Mouse (Mus musculus): ENCODE measurements at regions not wholly inside any gene's neighbourhood (a gene's known extent, or its start where the extent isn't known, plus 50 kb on each side); places are given as distances from the start of the nearest gene placed in this dataset.
"Not testable (repeated sequence)": the region's sequence is repeated elsewhere in the genome, so short reads cannot be mapped to it uniquely, and the experiment has no call there.

DNA sequence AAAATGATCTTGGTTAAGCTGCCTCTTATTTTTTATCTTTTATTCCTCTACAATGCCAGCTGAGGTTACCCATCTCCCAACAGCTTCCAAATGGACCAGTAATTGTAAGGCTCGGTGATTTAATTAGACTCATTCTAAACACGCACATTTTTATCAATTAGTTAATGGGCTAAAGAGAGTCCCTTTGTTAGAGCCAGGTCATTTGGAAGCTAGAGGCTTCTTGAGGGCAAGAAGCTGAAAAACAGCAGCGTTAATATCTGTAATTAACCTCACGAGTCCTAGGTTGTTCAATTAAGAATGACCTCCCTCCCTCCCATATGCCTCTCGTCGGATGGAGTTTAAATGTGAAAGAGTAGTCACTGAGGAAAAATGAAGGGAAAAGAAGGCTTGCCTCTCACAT, 66.5 kb downstream of the Otx2 start:
- Histone ChIP-seq H3K27ac (replicated peaks; ENCODE audit: low read depth, low read length) (no peak overlapping the region), H3K4me1 (ENCODE audit: control insufficient read depth, insufficient read depth, insufficient read length, low read length) (no peaks in the 10 kb centered on the region), H3K4me3 (ENCODE audit: insufficient read depth, low read depth, low read length) (no peak overlapping the region)

DNA sequence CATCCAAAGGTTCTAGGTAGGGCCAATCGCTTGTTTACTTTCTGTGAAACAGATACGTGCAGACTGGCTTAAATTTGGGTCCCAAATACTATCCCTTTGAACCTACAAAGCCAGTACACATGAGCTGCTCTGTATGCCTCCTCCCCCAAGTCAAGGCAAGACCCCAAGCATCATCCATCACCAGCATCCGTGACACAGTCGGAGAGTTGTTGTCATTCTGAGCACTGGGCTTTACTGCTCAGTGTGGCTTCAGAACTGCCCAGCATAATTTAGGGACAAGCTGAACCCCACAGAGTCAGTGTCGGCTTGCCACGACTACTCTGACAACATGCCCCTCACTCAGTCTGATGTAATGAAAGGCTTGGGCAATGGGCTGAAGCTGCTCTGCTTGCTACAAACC, 70.1 kb downstream of the Otx2 start:
- Histone ChIP-seq H3K4me1 (ENCODE audit: control insufficient read depth, insufficient read depth, insufficient read length, low read length) (no peaks in the 10 kb centered on the region), H3K4me3 (ENCODE audit: insufficient read depth, low read depth, low read length) (no peak overlapping the region), H3K27ac (replicated peaks; ENCODE audit: low read depth, low read length) (no peak overlapping the region)

DNA sequence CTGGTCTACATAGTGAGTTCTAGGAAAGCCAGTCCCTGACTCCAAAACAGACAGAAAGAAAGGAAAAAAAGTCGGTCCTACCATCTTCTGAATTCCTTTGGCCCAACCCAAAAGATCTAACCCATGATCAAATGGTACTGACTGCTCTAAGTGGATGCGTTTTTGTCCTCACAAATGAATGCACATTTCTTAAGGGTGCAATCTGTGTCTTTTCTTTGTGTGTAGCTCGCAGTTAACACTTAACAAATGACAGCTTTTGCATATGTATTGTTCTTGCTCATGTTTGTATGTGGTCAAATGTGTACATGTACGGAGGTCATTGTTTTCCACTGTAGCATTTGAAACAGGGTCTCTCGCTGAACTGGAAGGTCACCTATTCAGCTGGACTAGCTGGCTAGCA, 79.3 kb downstream of the Otx2 start:
- Histone ChIP-seq H3K4me1 (ENCODE audit: control insufficient read depth, insufficient read depth, insufficient read length, low read length) (no peaks in the 10 kb centered on the region), H3K4me3 (ENCODE audit: insufficient read depth, low read depth, low read length) (no peak overlapping the region)

DNA sequence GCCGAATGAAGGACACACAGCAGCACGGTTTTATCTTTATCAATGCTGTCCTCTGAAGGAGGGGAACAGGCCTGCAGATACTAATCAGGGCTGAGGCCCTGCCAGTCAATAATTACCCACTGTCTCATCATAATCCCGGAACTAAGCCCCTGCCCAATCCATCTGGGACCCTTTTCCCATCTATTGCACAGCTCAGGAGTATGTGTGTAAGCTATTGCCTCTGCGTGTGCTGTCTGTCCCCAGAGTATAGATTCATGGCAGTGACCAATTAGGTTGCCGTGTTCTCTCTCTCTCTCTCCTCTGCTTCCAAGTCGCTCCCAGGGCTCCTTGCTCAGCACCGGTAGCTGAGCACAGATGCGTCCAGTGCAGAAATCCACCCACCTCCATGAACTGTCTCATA, 80.3 kb downstream of the Otx2 start:
- Histone ChIP-seq H3K27ac (replicated peaks; ENCODE audit: low read depth, low read length) (no peak overlapping the region), H3K4me1 (ENCODE audit: control insufficient read depth, insufficient read depth, insufficient read length, low read length) (no peaks in the 10 kb centered on the region), H3K4me3 (ENCODE audit: insufficient read depth, low read depth, low read length) (no peak overlapping the region)

More for the DNA sequence above, 79.3 kb downstream of the Otx2 start:
- H3K27ac ChIP-seq (replicated peaks; ENCODE audit: low read depth, low read length) = no peak overlapping the region

DNA sequence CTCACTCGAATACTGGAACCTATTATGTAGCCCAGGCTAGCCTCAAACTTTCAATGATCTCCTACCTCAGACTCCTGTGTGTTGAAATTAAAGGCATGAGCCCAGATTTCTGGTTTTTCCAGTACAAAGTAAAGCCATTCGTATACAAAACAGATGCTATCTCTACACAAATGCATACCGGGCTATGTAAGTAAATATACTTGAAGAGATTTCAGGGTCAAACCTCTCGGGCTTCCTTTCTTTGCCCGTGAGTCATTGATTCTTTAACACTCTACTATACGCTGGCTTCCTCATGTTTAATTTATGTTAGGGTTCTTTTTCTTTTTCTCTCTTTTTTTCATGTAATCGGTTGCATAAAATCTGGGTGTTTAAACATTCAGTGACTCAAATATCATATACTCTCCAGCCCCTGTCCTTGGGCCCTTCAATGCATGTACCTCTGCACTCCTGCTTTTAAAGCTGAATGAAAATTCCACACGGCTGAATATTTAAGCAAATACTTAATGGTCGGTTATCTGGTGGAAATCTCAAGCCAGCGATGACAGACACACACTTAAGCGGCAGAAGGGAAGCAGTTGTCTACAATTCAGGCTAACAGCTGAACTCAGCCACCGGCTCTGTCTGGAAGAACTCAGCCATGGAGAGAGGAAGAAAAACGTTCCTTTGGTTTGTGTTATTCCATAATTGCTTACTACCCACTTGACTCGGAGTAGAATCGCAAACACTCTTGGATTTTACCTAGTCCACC, 82.0 kb downstream of the Otx2 start:
- Histone ChIP-seq H3K4me3 (ENCODE audit: insufficient read depth, low read depth, low read length) (no peak overlapping the region), H3K4me1 (ENCODE audit: control insufficient read depth, insufficient read depth, insufficient read length, low read length) (no peaks in the 10 kb centered on the region), H3K27ac (replicated peaks; ENCODE audit: low read depth, low read length) (no peak overlapping the region)

DNA sequence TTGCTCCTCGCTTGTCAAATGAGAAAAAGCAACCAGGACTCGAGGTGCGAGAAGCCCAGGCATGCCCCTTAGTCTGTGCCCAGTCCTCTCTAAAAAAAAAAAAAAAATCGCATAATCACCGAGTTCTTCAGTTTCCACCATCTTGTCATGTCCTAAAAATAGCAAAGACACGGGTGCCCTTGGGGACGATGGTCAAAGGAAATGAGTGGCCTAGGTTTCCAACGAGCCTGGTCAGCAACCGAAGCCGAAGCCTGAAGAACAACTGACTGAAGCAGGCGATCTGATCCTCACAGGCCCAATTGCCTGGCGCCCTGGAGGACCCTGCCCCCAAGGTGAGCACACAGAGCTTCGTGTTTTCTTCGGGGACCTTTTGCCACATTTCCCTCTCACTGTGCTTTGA, 83.2 kb downstream of the Otx2 start:
- no peaks in the 10 kb centered on the region for H3K4me1 ChIP-seq (ENCODE audit: control insufficient read depth, insufficient read depth, insufficient read length, low read length)
- H3K27ac ChIP-seq (replicated peaks; ENCODE audit: low read depth, low read length) = no peak overlapping the region
- H3K4me3 ChIP-seq (ENCODE audit: insufficient read depth, low read depth, low read length) = peak overlapping the region; percentile 48

DNA sequence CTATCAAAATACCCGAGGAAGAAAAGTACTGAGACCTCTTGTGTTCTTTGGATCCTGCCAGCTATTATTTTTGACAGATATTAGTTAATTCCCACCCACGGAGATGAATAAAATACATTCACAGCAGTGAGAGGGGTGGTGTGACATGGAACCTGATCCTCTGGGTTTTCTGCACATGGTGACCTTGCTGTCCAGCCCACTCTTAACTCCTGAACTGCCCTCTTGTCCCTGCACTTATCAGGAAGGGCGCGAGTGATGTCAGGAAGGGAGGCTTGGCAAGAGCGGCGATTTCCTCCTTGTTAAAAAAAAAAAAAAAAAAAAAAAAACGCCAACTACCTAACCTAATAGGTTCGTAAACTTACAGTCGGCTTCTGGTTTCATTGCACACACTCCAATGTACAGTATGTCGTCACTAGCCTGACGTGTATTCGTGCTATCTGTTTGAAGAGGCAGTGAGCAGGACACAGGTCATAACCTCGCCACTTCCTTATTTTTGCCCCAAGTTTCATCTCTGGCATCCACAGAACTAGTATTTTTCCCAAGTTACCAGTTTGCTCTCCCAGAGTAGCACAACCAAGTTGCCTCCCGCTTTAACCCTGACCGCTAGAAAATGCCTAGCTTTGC, 83.8 kb downstream of the Otx2 start:
- Histone ChIP-seq H3K4me3 (ENCODE audit: insufficient read depth, low read depth, low read length) (peak overlapping the region; percentile 48), H3K27ac (replicated peaks; ENCODE audit: low read depth, low read length) (no peak overlapping the region; the same call in 1 of the 2 replicates), H3K4me1 (ENCODE audit: control insufficient read depth, insufficient read depth, insufficient read length, low read length) (no peaks in the 10 kb centered on the region)

DNA sequence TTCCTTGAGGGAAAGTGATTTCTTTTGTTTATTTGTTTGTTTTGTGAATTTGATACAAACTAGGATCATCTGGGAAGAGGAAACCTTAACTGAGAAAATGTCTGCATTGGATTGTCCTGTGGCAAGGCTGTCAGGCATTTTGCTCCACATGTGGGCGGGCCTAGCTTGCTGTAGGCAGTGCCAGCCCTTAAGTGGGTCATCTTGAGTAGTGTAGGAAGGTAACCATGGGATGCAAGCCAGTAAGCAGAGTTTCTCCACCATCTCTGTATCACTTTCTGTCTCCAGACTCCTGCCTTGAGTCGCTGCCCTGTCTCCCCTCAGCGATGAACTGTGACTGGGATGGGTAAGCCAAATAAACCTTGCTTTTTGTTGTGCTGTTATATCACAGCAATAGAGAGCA, 87.8 kb downstream of the Otx2 start:
- Histone ChIP-seq H3K4me3 (ENCODE audit: insufficient read depth, low read depth, low read length) (no peak overlapping the region), H3K27ac (replicated peaks; ENCODE audit: low read depth, low read length) (no peak overlapping the region), H3K4me1 (ENCODE audit: control insufficient read depth, insufficient read depth, insufficient read length, low read length) (no peaks in the 10 kb centered on the region)

DNA sequence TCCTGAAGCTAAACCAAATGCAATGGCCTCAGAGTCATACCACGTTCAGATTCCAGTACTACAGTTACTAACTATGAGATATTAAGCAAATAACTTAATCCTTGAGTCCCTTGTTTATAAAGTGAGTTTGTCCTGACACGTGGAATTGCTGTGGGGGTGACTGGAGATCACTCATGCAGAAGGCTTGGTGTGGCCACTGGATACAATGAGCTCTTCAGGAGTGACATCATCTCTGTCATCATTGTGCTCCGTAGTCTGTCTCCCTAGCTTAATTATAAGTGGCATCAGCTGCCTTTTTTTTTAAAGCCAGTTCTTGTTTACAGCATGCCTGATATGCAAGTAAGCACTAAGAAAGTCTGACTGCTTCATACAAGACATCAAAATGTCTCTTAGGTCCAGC, 89.0 kb downstream of the Otx2 start:
- H3K4me3 ChIP-seq (ENCODE audit: insufficient read depth, low read depth, low read length) = no peak overlapping the region
- no peaks in the 10 kb centered on the region for H3K4me1 ChIP-seq (ENCODE audit: control insufficient read depth, insufficient read depth, insufficient read length, low read length)
- H3K27ac ChIP-seq (replicated peaks; ENCODE audit: low read depth, low read length) = no peak overlapping the region

DNA sequence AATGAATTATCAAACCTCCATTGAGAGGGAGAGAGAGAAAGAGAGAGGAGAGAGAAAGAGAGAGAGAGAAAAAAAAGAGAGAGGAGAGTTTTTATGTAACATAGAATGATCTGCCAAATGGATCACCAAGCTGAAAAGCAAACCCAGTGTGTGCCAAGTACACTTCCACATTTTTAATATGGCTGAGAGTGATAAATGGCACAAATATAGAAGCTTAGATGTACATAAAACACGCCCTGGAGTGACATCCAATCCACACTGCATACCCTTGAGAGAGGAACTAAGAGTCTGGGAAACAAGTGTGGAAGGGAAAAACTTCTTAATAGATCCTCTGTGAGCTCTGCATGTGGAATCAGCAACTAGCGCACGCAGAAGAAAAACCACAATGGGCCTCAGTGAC, 90.1 kb downstream of the Otx2 start:
- no peaks in the 10 kb centered on the region for H3K4me1 ChIP-seq (ENCODE audit: control insufficient read depth, insufficient read depth, insufficient read length, low read length)
- H3K27ac ChIP-seq (replicated peaks; ENCODE audit: low read depth, low read length) = no peak overlapping the region
- no peak overlapping the region for H3K4me3 ChIP-seq (ENCODE audit: insufficient read depth, low read depth, low read length)

DNA sequence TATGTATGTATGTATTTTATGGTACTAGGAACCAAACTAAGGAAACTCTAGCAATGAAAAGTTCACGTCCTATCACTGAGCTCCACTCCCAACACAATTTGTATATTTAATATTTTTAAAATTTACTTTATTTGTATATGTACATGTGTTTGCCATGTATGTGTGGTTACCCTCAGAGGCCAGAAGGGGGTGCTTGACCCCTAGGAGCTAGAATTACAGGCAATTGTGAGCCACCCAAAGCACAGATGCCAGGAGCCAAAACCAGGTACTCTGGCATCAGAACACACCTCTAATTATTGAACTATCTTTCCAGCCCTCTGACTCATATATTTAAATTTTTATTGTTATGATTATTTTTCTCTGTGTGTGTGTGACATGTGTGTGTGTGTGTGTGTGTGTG, 91.5 kb downstream of the Otx2 start:
- Histone ChIP-seq H3K4me1 (ENCODE audit: control insufficient read depth, insufficient read depth, insufficient read length, low read length) (no peaks in the 10 kb centered on the region), H3K4me3 (ENCODE audit: insufficient read depth, low read depth, low read length) (no peak overlapping the region)

DNA sequence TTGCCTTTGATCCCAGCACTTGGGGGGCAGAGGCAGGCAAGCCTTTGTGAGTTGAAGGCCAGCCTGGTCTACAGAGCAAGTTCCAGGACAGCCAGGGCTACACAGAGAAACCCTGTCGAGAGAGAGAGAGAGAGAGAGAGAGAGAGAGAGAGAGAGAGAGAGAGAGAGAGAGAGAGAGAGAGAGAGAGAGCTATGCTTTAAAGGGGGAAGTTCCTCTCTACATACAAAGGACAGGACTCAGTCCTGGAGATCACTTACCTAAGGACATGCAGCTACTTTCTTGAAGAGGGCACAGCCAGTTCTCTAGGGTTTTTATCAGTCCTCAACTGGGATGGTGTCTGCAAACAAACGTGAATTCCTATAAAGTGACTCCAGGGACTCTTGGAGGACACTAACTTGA, 92.3 kb downstream of the Otx2 start:
- H3K4me3 ChIP-seq (ENCODE audit: insufficient read depth, low read depth, low read length); H3K4me1 ChIP-seq (ENCODE audit: control insufficient read depth, insufficient read depth, insufficient read length, low read length); H3K27ac ChIP-seq (replicated peaks; ENCODE audit: low read depth, low read length): not testable (repeated sequence)

More for the DNA sequence above, 91.5 kb downstream of the Otx2 start:
- H3K27ac ChIP-seq (replicated peaks; ENCODE audit: low read depth, low read length) = no peak overlapping the region

DNA sequence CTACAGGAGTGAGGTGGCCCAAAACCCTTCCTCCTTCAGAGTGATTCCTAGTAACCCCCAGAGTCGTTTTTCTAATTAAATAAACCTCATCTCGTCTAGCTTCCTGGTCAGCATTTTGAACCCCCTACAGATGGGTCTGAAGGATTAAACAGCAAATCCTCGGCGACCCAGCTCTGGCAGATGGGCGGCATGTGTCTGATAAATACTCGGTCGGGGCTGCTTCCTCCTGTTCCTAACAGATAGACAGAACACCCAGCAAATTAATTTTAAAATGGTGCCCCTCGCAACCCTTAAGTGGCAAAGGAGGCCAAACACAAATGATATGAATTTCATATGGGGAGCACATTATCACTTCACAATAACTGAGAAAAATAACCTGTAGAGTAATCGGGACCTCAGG, 93.2 kb downstream of the Otx2 start:
- Histone ChIP-seq H3K4me1 (ENCODE audit: control insufficient read depth, insufficient read depth, insufficient read length, low read length) (no peaks in the 10 kb centered on the region), H3K4me3 (ENCODE audit: insufficient read depth, low read depth, low read length) (no peak overlapping the region), H3K27ac (replicated peaks; ENCODE audit: low read depth, low read length) (no peak overlapping the region)

DNA sequence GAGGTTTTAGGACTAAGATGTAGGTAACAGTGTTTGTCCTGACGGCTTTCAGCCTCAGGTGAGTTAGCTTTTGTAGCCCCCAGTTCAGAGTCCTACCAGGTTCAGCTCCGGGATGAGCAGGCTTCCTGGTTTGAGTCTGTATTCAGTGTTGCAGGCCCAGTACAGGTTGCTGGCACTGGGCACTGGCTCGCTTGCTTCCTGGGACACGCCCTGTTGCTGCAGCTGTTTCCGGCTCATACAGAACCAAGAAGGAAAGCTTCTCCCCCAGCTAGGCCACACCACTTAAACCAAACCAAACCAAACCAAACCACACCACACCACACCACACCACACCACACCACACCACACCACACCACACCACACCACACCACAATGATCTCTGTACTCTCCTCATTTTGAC, 93.6 kb downstream of the Otx2 start:
- H3K27ac ChIP-seq (replicated peaks; ENCODE audit: low read depth, low read length) = no peak overlapping the region
- H3K4me3 ChIP-seq (ENCODE audit: insufficient read depth, low read depth, low read length) = no peak overlapping the region
- H3K4me1 ChIP-seq (ENCODE audit: control insufficient read depth, insufficient read depth, insufficient read length, low read length) = no peaks in the 10 kb centered on the region
